Mouse (Mus musculus) left cerebral cortex, adult 18-20 months (tissue): Measurements from ENCODE around the gene Amy2a3. TPM values are rescaled to one million over a fixed set of nuclear protein-coding genes. Genes with fewer than 3 reads are reported as not detected.
"Not testable (repeated sequence)": the region's sequence is repeated elsewhere in the genome, so short reads cannot be mapped to it uniquely, and the experiment has no call there.

ENCODE experiments used
- DNase-seq, 2 experiments: peaks; one replicate each; pipeline ENCODE4 v3.0.0; 2021 to 2022; ENCODE audit warnings: low spot score in 2 of 2, mixed read lengths in 1 of 2
- long read RNA-seq, 2 experiments: library from polyadenylated mRNA; stranded (forward); transcript quantifications; one replicate each; pipeline ENCODE4 v2.0.0; 2021
- total RNA-seq, 2 experiments: library from RNA; stranded (reverse); gene quantifications; 2 replicates each; pipeline ENCODE4 v1.2.3; 2021

The Amy2a3 gene
- not detected for total RNA-seq
- long read RNA-seq, experiment 1 = 0 reads
- long read RNA-seq, experiment 2 = 0 reads

DNA sequence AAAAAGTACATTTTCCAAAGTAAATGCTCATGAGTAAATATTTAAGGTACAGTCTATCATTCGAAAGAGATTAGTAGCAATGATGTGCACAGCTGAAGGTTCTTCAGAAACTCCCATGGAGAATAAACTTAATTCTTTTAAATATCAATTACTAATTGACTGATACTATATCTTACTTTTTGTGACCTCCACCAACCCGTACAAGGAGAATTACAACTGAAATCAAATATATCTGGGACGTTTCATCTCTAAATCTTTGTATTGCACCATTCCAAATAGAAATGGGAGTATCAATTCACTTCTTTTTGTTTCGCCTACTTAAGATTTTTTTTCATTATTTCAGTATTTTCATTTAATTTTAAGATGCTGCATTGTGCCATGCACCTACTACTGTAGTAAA is at the start of gene Amy2a3:
Gene Amy2a3 (minus strand): TSS at position 101 of the 400 bp plus-strand sequence.
- DNase-seq = not testable (repeated sequence)

DNA sequence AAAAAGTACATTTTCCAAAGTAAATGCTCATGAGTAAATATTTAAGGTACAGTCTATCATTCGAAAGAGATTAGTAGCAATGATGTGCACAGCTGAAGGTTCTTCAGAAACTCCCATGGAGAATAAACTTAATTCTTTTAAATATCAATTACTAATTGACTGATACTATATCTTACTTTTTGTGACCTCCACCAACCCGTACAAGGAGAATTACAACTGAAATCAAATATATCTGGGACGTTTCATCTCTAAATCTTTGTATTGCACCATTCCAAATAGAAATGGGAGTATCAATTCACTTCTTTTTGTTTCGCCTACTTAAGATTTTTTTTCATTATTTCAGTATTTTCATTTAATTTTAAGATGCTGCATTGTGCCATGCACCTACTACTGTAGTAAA is 32.7 kb upstream of the Amy2a3 start, which contains the start of gene Amy2a2:
Gene Amy2a2 (minus strand): TSS at position 101 of the 400 bp plus-strand sequence.
- DNase-seq = not testable (repeated sequence)

DNA sequence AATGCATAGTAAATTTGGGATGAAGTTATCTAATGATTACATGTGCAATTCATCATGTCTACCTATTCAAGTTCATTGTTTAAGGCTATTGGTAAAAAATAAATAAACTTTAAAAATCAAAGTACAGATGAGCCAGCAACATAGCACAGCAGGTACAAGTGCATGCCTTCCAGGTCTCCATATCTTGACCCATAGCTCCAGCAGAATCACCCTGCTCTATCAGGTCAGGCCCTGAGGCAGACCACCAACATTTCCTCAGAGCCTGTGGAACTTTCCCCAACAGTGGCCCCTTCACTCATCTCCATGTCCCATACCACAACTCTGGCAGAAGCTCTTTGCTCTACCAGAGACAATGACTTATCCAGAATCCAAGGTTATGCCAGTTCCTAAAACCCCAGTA is 21.6 kb upstream of the Amy2a3 start:
- DNase-seq = not testable (repeated sequence)

DNA sequence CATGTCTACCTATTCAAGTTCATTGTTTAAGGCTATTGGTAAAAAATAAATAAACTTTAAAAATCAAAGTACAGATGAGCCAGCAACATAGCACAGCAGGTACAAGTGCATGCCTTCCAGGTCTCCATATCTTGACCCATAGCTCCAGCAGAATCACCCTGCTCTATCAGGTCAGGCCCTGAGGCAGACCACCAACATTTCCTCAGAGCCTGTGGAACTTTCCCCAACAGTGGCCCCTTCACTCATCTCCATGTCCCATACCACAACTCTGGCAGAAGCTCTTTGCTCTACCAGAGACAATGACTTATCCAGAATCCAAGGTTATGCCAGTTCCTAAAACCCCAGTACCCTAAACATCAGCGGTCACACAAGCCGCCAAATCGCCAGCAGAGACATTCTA is 10.9 kb downstream of the Amy2a3 start:
- not testable (repeated sequence) for DNase-seq

DNA sequence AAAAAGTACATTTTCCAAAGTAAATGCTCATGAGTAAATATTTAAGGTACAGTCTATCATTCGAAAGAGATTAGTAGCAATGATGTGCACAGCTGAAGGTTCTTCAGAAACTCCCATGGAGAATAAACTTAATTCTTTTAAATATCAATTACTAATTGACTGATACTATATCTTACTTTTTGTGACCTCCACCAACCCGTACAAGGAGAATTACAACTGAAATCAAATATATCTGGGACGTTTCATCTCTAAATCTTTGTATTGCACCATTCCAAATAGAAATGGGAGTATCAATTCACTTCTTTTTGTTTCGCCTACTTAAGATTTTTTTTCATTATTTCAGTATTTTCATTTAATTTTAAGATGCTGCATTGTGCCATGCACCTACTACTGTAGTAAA is 32.5 kb downstream of the Amy2a3 start, which contains the start of gene Amy2a4:
Gene Amy2a4 (minus strand): TSS at position 101 of the 400 bp plus-strand sequence.
- DNase-seq = not testable (repeated sequence)

DNA sequence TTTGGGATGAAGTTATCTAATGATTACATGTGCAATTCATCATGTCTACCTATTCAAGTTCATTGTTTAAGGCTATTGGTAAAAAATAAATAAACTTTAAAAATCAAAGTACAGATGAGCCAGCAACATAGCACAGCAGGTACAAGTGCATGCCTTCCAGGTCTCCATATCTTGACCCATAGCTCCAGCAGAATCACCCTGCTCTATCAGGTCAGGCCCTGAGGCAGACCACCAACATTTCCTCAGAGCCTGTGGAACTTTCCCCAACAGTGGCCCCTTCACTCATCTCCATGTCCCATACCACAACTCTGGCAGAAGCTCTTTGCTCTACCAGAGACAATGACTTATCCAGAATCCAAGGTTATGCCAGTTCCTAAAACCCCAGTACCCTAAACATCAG is 43.6 kb downstream of the Amy2a3 start:
- not testable (repeated sequence) for DNase-seq

DNA sequence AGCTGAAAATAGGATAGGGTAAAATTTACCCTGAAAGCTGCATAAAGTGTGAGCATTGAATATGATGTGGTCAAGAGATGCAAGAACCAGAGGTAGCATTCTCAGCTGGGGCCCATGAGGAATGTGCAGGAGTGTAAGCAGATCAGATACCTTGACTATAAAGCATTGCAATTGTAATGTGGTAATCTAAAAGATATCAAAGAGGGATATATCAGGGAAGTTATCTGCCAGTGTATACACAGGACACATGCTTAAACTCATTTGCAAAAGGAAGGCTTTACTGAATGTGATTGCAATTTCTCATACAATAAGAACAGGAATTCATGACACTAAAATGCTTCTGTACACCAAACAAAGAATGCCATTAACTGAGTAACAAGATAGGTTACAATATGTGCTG is 44.3 kb downstream of the Amy2a3 start:
- not testable (repeated sequence) for DNase-seq

Other genes starting within 250 kb of the Amy2a3 start
- under 1 TPM in 1 of 2 experiments, not detected in 1; 0.12 TPM for gene Amy2a5, start 65.2 kb downstream of the Amy2a3 start, total RNA-seq
- not detected for gene Amy2a4, start 32.6 kb downstream of the Amy2a3 start, total RNA-seq
- gene Amy2a2, start 32.6 kb upstream of the Amy2a3 start, total RNA-seq = not detected
- not detected for gene Amy2a1, start 208.4 kb upstream of the Amy2a3 start, total RNA-seq